Mouse (Mus musculus) adrenal gland, postnatal 36 days (tissue): ENCODE measurements at regions not wholly inside any gene's neighbourhood (a gene's known extent, or its start where the extent isn't known, plus 50 kb on each side); places are given as distances from the start of the nearest gene placed in this dataset.
A peak's percentile ranks its signal among the peaks of the same experiment; 100 is the strongest.

Experiments used
- DNase-seq, 2 experiments: peaks; one replicate each; pipeline ENCODE4 v3.0.0; 2021; ENCODE audit warnings: mixed read lengths in 1 of 2

- no peak for DNase-seq
Measured at GRCm38 (mm10) chr2:79086857-79087578, 168.2 kb upstream of the Itga4 start.

- DNase-seq: peak in 1 of 2 experiments; percentile 17
Measured at GRCm38 (mm10) chr2:79087600-79088205, 167.5 kb upstream of the Itga4 start.

GRCm38 (mm10) chr2:79090273-79090672 lies 165.0 kb upstream of the Itga4 start:
- no peak for DNase-seq

- no peak for DNase-seq
Measured at GRCm38 (mm10) chr2:79094298-79094697, 160.9 kb upstream of the Itga4 start.

- no peak for DNase-seq
Measured at GRCm38 (mm10) chr2:79096532-79097251, 158.5 kb upstream of the Itga4 start.

- DNase-seq: no peak
Measured at GRCm38 (mm10) chr2:79099601-79100000, 155.6 kb upstream of the Itga4 start.

GRCm38 (mm10) chr2:79111673-79112072 lies 143.6 kb upstream of the Itga4 start:
- no peak for DNase-seq

- no peak for DNase-seq
Measured at GRCm38 (mm10) chr2:79112076-79112475, 143.2 kb upstream of the Itga4 start.

GRCm38 (mm10) chr2:79120610-79121345 lies 134.4 kb upstream of the Itga4 start:
- DNase-seq: no peak

- DNase-seq: no peak
Measured at GRCm38 (mm10) chr2:79122530-79122929, 132.7 kb upstream of the Itga4 start.

GRCm38 (mm10) chr2:79124272-79124976 lies 130.8 kb upstream of the Itga4 start:
- DNase-seq: no peak

GRCm38 (mm10) chr2:79126170-79126879 lies 128.9 kb upstream of the Itga4 start:
- DNase-seq: no peak

GRCm38 (mm10) chr2:79126996-79127741 lies 128.1 kb upstream of the Itga4 start:
- no peak for DNase-seq

- no peak for DNase-seq
Measured at GRCm38 (mm10) chr2:79127822-79128221, 127.4 kb upstream of the Itga4 start.

GRCm38 (mm10) chr2:79130660-79131059 lies 124.6 kb upstream of the Itga4 start:
- no peak for DNase-seq

- DNase-seq: no peak
Measured at GRCm38 (mm10) chr2:79131235-79131634, 124.0 kb upstream of the Itga4 start.

GRCm38 (mm10) chr2:79131743-79132517 lies 123.3 kb upstream of the Itga4 start:
- DNase-seq: no peak

GRCm38 (mm10) chr2:79132518-79132845 lies 122.7 kb upstream of the Itga4 start:
- DNase-seq: no peak

GRCm38 (mm10) chr2:79134281-79134680 lies 120.9 kb upstream of the Itga4 start:
- no peak for DNase-seq

- DNase-seq: no peak
Measured at GRCm38 (mm10) chr2:79135986-79136385, 119.2 kb upstream of the Itga4 start.
